Mouse (Mus musculus): ENCODE data around the gene Gm49384. TPM values are rescaled to one million over a fixed set of nuclear protein-coding genes. Genes with fewer than 3 reads are reported as not detected.
"Not testable (repeated sequence)": the region's sequence is repeated elsewhere in the genome, so short reads cannot be mapped to it uniquely, and the experiment has no call there.

Gene Gm49384
- total RNA-seq, 2 experiments from 2014 or later, result 2.7 to 3.6 TPM

- no peak for DNase-seq
Measured at GRCm38 (mm10) chr12:69167656-69168460, 36.2 kb downstream of the Gm49384 start.

- DNase-seq, result not testable (repeated sequence)
Measured at GRCm38 (mm10) chr12:69166861-69167581, 37.0 kb downstream of the Gm49384 start.

DNA sequence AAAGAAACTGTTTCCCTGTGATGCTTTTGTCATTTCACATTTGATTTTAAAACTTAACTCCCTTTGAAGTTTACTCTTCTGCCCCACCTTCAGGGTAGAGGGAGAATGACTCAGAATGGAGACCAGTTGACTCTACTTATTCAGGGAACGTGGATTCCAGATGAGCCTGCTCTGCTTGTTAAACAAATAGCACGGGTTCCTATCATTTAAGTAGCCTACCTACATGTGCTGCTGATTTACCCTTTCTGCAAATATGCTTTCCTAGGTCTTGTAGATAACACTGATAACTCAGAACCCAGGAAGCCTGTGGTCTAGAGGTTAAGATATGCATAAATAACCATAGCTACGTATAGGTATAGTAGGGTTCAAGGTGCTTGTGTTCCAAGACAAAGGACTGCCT is 39.2 kb downstream of the Gm49384 start:
- DNase-seq, result no peak

DNA sequence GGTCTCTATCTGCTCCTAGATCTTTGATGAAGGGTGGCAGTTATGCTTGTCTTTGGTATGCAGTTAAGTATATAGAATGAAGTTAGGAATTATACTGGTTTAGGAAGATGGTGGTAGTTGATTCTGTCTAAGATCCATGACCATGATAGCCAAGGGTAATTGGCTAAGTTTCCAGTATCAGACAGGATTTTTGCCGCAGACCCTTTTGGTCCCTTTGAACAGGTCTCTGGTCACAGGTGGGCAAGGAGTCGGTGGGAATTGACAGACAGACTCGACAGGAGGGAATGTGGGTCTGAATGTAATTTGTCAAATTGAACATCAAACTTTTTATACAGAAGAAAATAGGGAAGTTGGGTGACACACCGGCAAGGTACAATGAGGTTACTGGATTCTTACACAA is 40.5 kb downstream of the Gm49384 start:
- DNase-seq, result not testable (repeated sequence)

GRCm38 (mm10) chr12:69160677-69161076 is 43.4 kb downstream of the Gm49384 start:
- DNase-seq, result not testable (repeated sequence)

- no peak for DNase-seq
Measured at GRCm38 (mm10) chr12:69159578-69159940, 44.5 kb downstream of the Gm49384 start.

GRCm38 (mm10) chr12:69158765-69159577 is 45.1 kb downstream of the Gm49384 start, which contains the start of gene Rps29:
Rps29 (minus strand) TSS chr12:69159186.
- peak; percentile 93 for DNase-seq

- no peak for DNase-seq
Measured at GRCm38 (mm10) chr12:69158366-69158764, 45.7 kb downstream of the Gm49384 start.

DNA sequence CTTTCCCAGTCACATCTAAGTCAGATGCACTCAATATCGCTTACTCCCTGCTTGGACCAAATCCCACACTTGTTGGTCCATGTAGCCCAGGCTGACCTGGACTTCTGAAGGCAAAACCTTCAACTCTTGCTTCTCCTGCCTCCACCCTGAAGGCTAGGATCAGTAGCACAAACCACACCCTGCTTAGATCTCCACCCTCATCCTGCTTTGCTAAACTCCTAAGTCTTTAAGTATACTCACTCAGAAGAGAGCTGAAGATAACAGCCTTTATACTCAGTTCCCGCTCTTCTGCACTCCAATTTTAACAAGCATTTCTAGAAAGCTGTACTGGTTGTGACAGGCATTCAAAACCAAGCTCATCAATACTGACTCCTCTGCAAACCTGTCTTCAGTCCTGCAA is 47.0 kb downstream of the Gm49384 start:
- DNase-seq, result no peak

DNA sequence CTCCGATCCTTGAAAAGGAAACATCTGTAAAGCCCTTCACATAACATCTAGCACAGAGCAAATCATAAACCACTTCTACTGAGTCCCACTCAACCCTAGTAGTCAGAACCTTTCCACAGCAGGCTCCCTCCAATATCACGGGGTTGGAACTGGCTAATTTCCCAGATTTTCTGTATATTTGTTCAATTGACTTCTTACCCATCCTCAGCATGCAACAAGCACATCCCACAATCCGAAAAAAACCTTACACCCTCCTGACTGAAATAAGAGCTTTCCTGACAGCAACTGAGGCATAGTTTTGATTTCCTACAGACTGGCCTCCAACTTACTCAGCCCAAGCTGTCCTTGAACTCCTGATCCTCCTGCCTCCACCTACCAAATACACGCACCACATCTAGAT is 47.6 kb downstream of the Gm49384 start:
- no peak for DNase-seq

DNA sequence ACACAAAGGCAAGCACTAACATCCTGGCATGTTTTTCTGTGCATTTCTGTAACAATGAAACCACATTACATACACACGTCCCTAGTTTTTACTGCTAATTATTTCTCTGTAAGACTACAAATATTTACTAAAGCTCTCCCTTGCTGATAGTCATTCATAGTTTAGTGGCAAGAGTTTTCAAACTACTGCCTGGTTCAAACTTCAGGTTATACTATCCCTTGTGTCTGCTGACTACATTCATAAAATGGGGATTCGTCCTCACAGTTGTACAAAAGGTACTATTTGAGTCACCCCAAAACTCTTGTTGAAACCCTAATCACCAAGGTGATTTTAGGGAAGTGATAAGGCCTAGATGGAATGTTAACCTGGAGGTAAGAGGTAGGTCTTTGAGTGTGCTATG is 48.1 kb downstream of the Gm49384 start:
- no peak for DNase-seq

DNA sequence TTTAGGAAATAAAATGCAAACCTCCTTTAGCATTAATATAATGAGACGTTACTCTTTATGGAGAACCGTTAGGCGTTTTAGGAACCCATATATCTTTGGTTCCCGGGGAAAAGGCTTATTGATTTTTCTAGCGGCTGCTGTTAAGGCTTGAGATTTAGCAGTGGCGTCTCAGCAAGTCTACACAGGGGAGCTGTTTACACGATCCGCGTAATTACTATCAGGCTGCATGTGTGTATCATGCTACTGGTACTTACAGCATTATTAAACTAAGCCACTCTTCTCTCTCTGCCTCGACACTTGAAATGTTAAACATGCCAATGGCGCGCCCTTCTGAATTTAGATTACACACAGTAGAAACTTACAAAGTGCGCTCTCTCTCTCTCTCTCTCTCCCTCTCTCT is 54.0 kb downstream of the Gm49384 start:
- no peak for DNase-seq

GRCm38 (mm10) chr12:69147166-69147735 is 56.8 kb downstream of the Gm49384 start:
- DNase-seq, result no peak

GRCm38 (mm10) chr12:69143460-69143859 is 60.6 kb downstream of the Gm49384 start:
- no peak for DNase-seq

- DNase-seq, result no peak
Measured at GRCm38 (mm10) chr12:69139841-69140240, 64.2 kb downstream of the Gm49384 start.

Small RNAs within 50 kb of the gene (microRNA-seq; reads per million reads assigned to microRNA genes)
- gene Gm47287 (0 reads per million in 2 experiments), gene Gm47295 (0.25 to 1.9 reads per million in 2 experiments)

Other genes starting within 250 kb of the Gm49384 start
- 1,000 to 10,000 TPM; 1,302 to 1,393 TPM for gene Rps29, start 45.1 kb downstream of the Gm49384 start, total RNA-seq (2021)
- 1 to 10 TPM in 1 of 2 experiments, under 1 TPM in 1; 0.56 to 1.3 TPM for gene Lrr1, start 35.5 kb downstream of the Gm49384 start, total RNA-seq (2021)
- 100 to 1,000 TPM; 336 to 338 TPM for gene Rpl36al, start 20.2 kb downstream of the Gm49384 start, total RNA-seq (2021)
- gene Mgat2, start 20.1 kb downstream of the Gm49384 start, total RNA-seq (2021), result 10 to 100 TPM; 16.9 to 21.3 TPM
- gene Gm49383, start 7.2 kb downstream of the Gm49384 start, total RNA-seq (2021), result 1 to 10 TPM; 2.7 to 3.4 TPM
- under 1 TPM; 0.61 to 0.70 TPM for gene Dnaaf2, start 5.8 kb downstream of the Gm49384 start, total RNA-seq (2021)
- gene Pole2, start 23.9 kb upstream of the Gm49384 start, total RNA-seq (2021), result 1 to 10 TPM; 2.2 to 3.2 TPM
- gene Klhdc1, start 36.9 kb upstream of the Gm49384 start, total RNA-seq (2021), result 10 to 100 TPM; 10.1 to 13.5 TPM
- gene Klhdc2, start 92.4 kb upstream of the Gm49384 start, total RNA-seq (2021), result 10 to 100 TPM; 76.3 to 87.7 TPM
- 10 to 100 TPM; 21.3 to 23.4 TPM for gene Nemf, start 152.9 kb upstream of the Gm49384 start, total RNA-seq (2021)
- gene Arf6, start 167.9 kb upstream of the Gm49384 start, total RNA-seq (2021), result 10 to 100 TPM; 42.5 to 52.1 TPM
- gene Gm9887, start 168.2 kb upstream of the Gm49384 start, total RNA-seq (2021), result under 1 TPM; 0.45 to 0.54 TPM